Mouse (Mus musculus) frontal cortex, adult (tissue): ENCODE results near the gene Itsn1.

Experiments used
- ATAC-seq: cut with Nextera tagmentation; 2 replicates; pipeline ENCODE4 v1.9.2; 2017; ENCODE audit warnings: mild to moderate bottlenecking, moderate library complexity, mixed read lengths; ENCODE audit not compliant: low TSS enrichment

Itsn1 gene

GRCm38 (mm10) chr16:91729066-91729482 lies at the start of gene Itsn1:
TSS of gene Itsn1 (plus strand) at chr16:91729281.
- ATAC-seq = peak; percentile 78

DNA sequence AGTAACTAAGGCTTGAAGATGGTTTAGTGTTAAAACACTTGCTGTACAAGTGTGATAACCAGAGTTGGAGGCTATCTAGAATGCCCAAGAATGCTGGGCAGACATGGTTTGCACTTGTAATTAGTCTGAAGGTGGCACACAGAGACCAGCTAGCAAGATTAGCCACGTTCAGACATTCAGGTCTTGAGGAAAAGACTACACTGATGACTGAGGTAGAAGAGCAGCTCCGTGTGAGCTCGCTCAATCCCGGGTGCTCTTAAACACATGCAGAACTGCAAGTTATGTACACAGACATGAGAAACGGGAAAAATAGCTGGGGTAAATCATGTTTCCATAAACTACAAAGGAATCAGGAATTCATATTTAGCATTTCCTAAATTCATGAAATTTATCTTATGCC lies 48.4 kb upstream of the Itsn1 start:
- ATAC-seq = no peak

- ATAC-seq = no peak
Observed at GRCm38 (mm10) chr16:91685526-91685925, 43.6 kb upstream of the Itsn1 start.

DNA sequence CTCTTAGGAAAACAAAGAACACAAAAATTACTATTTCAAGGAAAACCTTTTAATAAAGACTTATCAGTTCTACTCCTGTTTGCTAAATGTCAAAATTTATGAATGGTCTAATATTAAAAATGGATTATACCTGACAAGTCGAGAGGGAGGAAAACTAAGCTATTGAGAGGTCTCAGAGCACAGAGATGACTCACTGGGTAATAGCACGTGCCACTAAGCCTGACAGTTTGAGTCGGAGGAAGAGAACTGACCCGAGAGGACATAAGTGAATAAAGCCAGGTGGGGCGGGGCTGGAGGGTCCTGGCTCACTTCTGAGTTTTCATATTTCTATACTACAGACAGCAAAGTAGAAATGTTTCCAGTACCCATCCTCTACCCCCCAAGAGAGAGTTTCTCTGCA lies 42.7 kb upstream of the Itsn1 start:
- ATAC-seq = no peak

GRCm38 (mm10) chr16:91688023-91688618 lies 41.0 kb upstream of the Itsn1 start:
- peak; percentile 32 for ATAC-seq

- peak; percentile 95 for ATAC-seq
Observed at GRCm38 (mm10) chr16:91688619-91689334, 40.3 kb upstream of the Itsn1 start, which contains the start of gene Donson. TSS of gene Donson (minus strand) at chr16:91688770.

- no peak for ATAC-seq
Observed at GRCm38 (mm10) chr16:91689791-91690190, 39.3 kb upstream of the Itsn1 start.

- ATAC-seq = peak; percentile 92
Observed at GRCm38 (mm10) chr16:91694455-91695084, 34.5 kb upstream of the Itsn1 start.

- ATAC-seq = no peak
Observed at GRCm38 (mm10) chr16:91695108-91695755, 33.8 kb upstream of the Itsn1 start.

DNA sequence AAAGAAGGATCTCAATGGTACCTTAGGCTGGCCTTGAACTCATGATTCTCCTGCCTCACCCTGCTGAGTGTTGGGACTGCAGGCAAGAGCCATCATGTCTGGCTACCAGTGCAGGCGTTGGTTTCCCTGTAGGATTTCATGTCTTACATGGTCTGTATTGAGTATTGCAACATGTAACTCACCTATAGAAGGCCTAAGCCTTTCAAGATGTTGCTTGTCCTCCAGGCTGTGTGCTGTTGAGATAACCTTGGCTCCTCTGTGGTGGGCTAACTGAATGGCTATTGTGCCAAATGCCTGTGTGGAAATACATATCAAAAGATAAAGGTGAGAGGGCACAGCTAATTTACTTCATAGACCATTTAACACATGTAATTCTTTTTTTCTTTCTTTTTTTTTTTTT lies 30.1 kb upstream of the Itsn1 start:
- no peak for ATAC-seq

DNA sequence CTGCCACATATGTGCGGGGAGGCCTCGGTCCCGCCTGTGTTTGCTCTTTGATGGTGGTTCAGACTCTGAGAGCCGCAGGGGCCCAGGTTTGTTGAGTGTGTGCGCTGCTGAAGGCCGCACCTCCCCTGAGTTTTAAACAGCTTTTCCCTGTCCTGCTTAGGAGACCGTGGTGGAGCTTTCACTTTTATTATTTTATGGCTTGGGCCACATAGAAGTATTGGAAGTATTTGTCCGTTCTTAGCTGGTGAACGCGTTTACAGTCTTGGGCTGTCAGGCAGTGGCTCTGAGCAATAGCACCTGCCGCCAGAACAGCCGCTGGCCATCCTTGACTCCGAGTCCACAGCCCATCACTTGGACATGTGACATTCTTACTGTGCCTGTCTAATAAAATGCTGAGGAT lies 27.2 kb upstream of the Itsn1 start:
- no peak for ATAC-seq

DNA sequence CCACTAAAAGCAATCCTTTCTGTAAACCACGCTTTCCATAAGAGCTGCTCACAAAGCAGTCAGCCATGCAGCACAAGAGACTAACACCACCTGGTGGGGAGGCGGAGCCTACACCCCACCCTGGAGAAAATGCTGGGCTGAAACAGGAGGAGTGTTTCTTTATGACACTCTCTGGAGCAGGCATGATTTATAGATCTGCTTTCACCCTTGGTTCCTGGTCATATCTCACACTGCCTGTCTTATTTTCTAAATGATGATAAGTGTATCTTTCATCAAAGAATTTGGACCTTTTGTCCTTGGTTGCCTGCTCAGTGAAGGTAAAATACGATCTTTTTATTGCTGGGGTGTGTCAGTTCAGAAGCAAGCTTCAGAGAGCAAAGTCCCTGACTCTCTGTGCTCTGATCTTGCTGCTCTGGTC lies 26.3 kb upstream of the Itsn1 start:
- ATAC-seq = peak; percentile 66; the same call in 1 of the 2 replicates

DNA sequence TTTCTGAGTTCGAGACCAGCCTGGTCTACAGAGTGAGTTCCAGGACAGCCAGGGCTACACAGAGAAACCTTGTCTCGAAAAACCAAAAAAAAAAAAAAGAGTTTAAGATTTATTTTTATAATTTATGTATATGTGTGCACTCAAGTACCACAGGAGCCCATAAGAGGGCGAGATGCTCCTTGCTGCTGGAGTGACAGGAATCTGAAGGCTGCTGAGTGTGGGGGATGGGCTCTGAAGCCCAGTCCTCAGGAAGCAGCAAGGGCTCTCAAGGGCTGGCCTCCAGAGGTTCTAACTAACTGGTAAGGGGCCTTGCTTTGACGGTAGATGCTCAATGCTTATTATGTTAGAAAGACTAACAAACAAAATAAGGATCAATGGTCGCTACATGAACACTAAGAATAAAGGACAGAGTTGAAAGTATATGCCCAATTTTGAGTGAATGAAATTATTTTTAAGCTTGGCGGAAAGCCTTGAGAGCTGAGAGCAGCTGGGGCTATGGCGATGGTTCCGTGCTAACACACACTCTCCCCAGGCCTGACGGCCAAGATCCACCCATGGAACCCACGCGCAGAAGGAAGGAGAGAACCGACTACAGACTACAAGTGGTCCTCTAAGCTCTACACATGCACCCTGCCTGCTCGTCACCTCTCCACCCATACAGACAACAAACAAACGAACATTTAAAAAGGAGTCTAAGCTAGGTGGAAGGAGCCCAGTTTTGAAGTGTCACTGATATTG lies 24.3 kb upstream of the Itsn1 start:
- peak; percentile 83 for ATAC-seq

GRCm38 (mm10) chr16:91710241-91710640 lies 18.8 kb upstream of the Itsn1 start:
- no peak for ATAC-seq

DNA sequence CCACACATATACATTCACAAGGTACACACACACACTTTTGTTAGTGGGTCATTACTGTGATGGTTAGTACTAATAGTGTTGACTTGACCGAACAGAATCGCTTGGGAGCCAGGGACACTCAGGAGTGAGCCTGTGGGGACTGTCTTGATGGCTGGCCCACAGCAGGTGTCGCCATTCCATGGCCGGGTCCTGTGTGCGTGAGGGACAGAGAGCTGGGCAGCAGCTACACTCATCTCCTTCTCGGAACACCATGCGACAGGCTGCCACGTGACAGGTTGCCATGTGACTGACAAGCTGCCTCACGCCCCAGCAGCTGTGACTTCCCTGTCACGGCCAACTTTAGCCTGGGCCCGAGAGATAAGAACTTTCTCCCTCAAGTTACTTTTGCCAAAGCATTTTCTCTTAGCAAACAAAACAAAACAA lies 12.1 kb upstream of the Itsn1 start:
- ATAC-seq = no peak

GRCm38 (mm10) chr16:91717399-91717798 lies 11.7 kb upstream of the Itsn1 start:
- ATAC-seq = no peak

- no peak for ATAC-seq
Observed at GRCm38 (mm10) chr16:91724247-91724646, 4.8 kb upstream of the Itsn1 start.

GRCm38 (mm10) chr16:91727433-91727832 lies 1.6 kb upstream of the Itsn1 start:
- no peak for ATAC-seq

GRCm38 (mm10) chr16:91728123-91729065 lies 687 bp upstream of the Itsn1 start, which contains the start of gene Cryzl1:
TSS of gene Cryzl1 (minus strand) at chr16:91728975.
- peak; percentile 90 for ATAC-seq

GRCm38 (mm10) chr16:91729821-91730441 lies 850 bp downstream of the Itsn1 start:
- no peak; the same call in 1 of the 2 replicates for ATAC-seq
